8 mouse cellular contexts compared by ENCODE assay signal in genomic region chrX:50550297-50550696, GRCm38 (mm10).
DNase-seq lines count a peak whose midpoint lies in the region; ATAC-seq and TF ChIP-seq lines count a peak whose summit lies in the region.

No protein-coding gene starts in this region.

- peak; percentile 45 for TF ChIP-seq CTCF in lung, embryonic 14.5 days (IDR thresholded peaks at IDR 0.05; ENCODE audit: low read depth)
- 0 out of 2 replicates have a peak, but pooled peaks have one; percentile 33 for TF ChIP-seq CTCF in forebrain, postnatal 0 days (IDR thresholded peaks at IDR 0.05; ENCODE audit: low read depth)

- no peak overlapping the region for H3K27ac ChIP-seq in lung, embryonic 14.5 days (ENCODE audit: low read depth)
- no peak overlapping the region for H3K27ac ChIP-seq in forebrain, postnatal 0 days (ENCODE audit: low read depth, low read length)
- H3K27ac ChIP-seq in kidney, embryonic 14.5 days (ENCODE audit: low read depth, low read length) = no peak overlapping the region
- H3K27ac ChIP-seq in midbrain, embryonic 12.5 days (replicated peaks) = no peak overlapping the region

- H3K36me3 ChIP-seq in lung, embryonic 14.5 days (ENCODE audit: insufficient read depth) = no peaks in the 10 kb centered on the region
- H3K36me3 ChIP-seq in forebrain, postnatal 0 days (ENCODE audit: insufficient read depth) = no peaks in the 10 kb centered on the region
- H3K36me3 ChIP-seq in kidney, embryonic 14.5 days (ENCODE audit: control insufficient read depth, insufficient read depth, low read length) = no peaks in the 10 kb centered on the region
- H3K36me3 ChIP-seq in midbrain, embryonic 12.5 days = no peaks in the 10 kb centered on the region

- no peaks in the 10 kb centered on the region for H3K27me3 ChIP-seq in lung, embryonic 14.5 days (ENCODE audit: insufficient read depth, low read length)
- H3K27me3 ChIP-seq in forebrain, postnatal 0 days (ENCODE audit: insufficient read depth, low read length) = no peaks in the 10 kb centered on the region
- H3K27me3 ChIP-seq in kidney, embryonic 14.5 days (ENCODE audit: control insufficient read depth, insufficient read depth, low read length) = no peaks in the 10 kb centered on the region
- no peaks in the 10 kb centered on the region for H3K27me3 ChIP-seq in midbrain, embryonic 12.5 days

- peak; percentile 73 for DNase-seq in lung, embryonic 14.5 days
- DNase-seq in lung, postnatal 14 days = no peak
- DNase-seq in R1 (ENCODE audit: low read depth, low spot score) = peak; percentile 81
- DNase-seq in forebrain, postnatal 0 days = peak; percentile 66
- DNase-seq in yolk sac, embryonic 10.5 days (ENCODE audit: low spot score) = peak; percentile 25
- no peak for DNase-seq in right cerebral cortex, postnatal 14 days

- peak overlapping the region; percentile 45 for H3K4me2 ChIP-seq in lung, embryonic 14.5 days
- peak overlapping the region; percentile 37; the same call in 1 of the 2 replicates for H3K4me2 ChIP-seq in forebrain, postnatal 0 days (ENCODE audit: low read depth)
- H3K4me2 ChIP-seq in kidney, embryonic 14.5 days (replicated peaks; ENCODE audit: low read depth, low read length) = peak overlapping the region; percentile 28
- peak overlapping the region; percentile 37 for H3K4me2 ChIP-seq in midbrain, embryonic 12.5 days (replicated peaks)

- H3K4me3 ChIP-seq in lung, embryonic 14.5 days (ENCODE audit: low read depth, low read length) = peak overlapping the region; percentile 25; the same call in 1 of the 2 replicates
- H3K4me3 ChIP-seq in forebrain, postnatal 0 days (ENCODE audit: low read depth, low read length) = peak overlapping the region; percentile 32
- H3K4me3 ChIP-seq in kidney, embryonic 14.5 days (ENCODE audit: low read length) = peak overlapping the region; percentile 24; the same call in 1 of the 2 replicates
- H3K4me3 ChIP-seq in midbrain, embryonic 12.5 days = peak overlapping the region; percentile 31

- WGBS in lung, embryonic 14.5 days = 58% methylated on average over 10 of the region's 10 CpGs
- WGBS in forebrain, postnatal 0 days = 50% methylated on average over 10 of the region's 10 CpGs
- 34% methylated on average over 10 of the region's 10 CpGs for WGBS in kidney, embryonic 14.5 days
- 49% methylated on average over 10 of the region's 10 CpGs for WGBS in midbrain, embryonic 12.5 days

- no peaks in the 10 kb centered on the region for H3K9me3 ChIP-seq in lung, embryonic 14.5 days (ENCODE audit: low read depth, low read length)
- H3K9me3 ChIP-seq in forebrain, postnatal 0 days (ENCODE audit: low read length) = no peaks in the 10 kb centered on the region
- H3K9me3 ChIP-seq in kidney, embryonic 14.5 days (ENCODE audit: control insufficient read depth, low read length) = no peaks in the 10 kb centered on the region
- no peaks in the 10 kb centered on the region for H3K9me3 ChIP-seq in midbrain, embryonic 12.5 days

- H3K4me1 ChIP-seq in lung, embryonic 14.5 days (ENCODE audit: insufficient read depth) = no peaks in the 10 kb centered on the region
- H3K4me1 ChIP-seq in forebrain, postnatal 0 days (ENCODE audit: insufficient read depth) = no peaks in the 10 kb centered on the region
- H3K4me1 ChIP-seq in kidney, embryonic 14.5 days (ENCODE audit: control insufficient read depth, insufficient read depth, low read length) = no peaks in the 10 kb centered on the region
- H3K4me1 ChIP-seq in midbrain, embryonic 12.5 days = no peaks in the 10 kb centered on the region

- ATAC-seq in lung, embryonic 14.5 days (ENCODE audit: insufficient read depth) = peak; percentile 31; the same call in 1 of the 2 replicates
- ATAC-seq in forebrain, postnatal 0 days = peak; percentile 36; the same call in 1 of the 2 replicates
- no peak for ATAC-seq in kidney, embryonic 14.5 days (ENCODE audit: low FRiP score, low TSS enrichment)
- ATAC-seq in midbrain, embryonic 12.5 days (ENCODE audit: low FRiP score, low read depth) = no peak

- H3K9ac ChIP-seq in lung, embryonic 14.5 days = no peak overlapping the region; the same call in 1 of the 2 replicates
- 0 out of 2 replicates have a peak overlapping the region, but pooled peaks have one; percentile 14 for H3K9ac ChIP-seq in forebrain, postnatal 0 days
- no peak overlapping the region for H3K9ac ChIP-seq in kidney, embryonic 14.5 days (ENCODE audit: low read depth, low read length)
- no peak overlapping the region for H3K9ac ChIP-seq in midbrain, embryonic 12.5 days (replicated peaks)

Comparison
In these comparisons a context has a peak if more than half of its experiments do, and no peak if none do; other contexts are left out.
1. DNase-seq: peak in lung, embryonic 14.5 days (single experiment), R1 (single experiment), forebrain, postnatal 0 days (single experiment) and yolk sac, embryonic 10.5 days (single experiment); none in lung, postnatal 14 days (single experiment) and right cerebral cortex, postnatal 14 days (single experiment).
2. ATAC-seq: peak in lung, embryonic 14.5 days (single experiment) and forebrain, postnatal 0 days (single experiment); none in kidney, embryonic 14.5 days (single experiment) and midbrain, embryonic 12.5 days (single experiment).
3. Peak in every context shown above with its lines, with median percentiles within 50 percentile points of each other: H3K4me2 ChIP-seq and H3K4me3 ChIP-seq.